Mouse (Mus musculus) hindbrain, embryonic 16.5 days (tissue): ENCODE measurements at regions not wholly inside any gene's neighbourhood (a gene's known extent, or its start where the extent isn't known, plus 50 kb on each side); places are given as distances from the start of the nearest gene placed in this dataset. TPM values are rescaled to one million over a fixed set of nuclear protein-coding genes. Genes with fewer than 3 reads are reported as not detected.

Experiments used
- ATAC-seq: fragments of 200-750 bp; cut with Nextera tagmentation; 2 replicates; pipeline ENCODE4 v1.8.0; 2017; ENCODE audit warnings: moderate TSS enrichment, moderate library complexity
- H3K27ac ChIP-seq: fragments of 300-500 bp; sonication (generic); 2 replicates; pipeline ENCODE4 v1.5.1; 2014; ENCODE audit warnings: low read depth, mild to moderate bottlenecking, control low read depth, low read length, moderate library complexity
- H3K27me3 ChIP-seq: fragments of 300-500 bp; sonication (generic); replicated peaks from 2 replicates; pipeline ENCODE4 v1.6.1; 2014; ENCODE audit warnings: low read length; ENCODE audit not compliant: control insufficient read depth, insufficient read depth
- H3K36me3 ChIP-seq: fragments of 300-500 bp; sonication (generic); 2 replicates; pipeline ENCODE4 v1.6.1; 2014; ENCODE audit warnings: mild to moderate bottlenecking, low read length, moderate library complexity, mixed read lengths; ENCODE audit not compliant: control insufficient read depth, insufficient read depth
- H3K4me1 ChIP-seq: fragments of 300-500 bp; sonication (generic); 2 replicates; pipeline ENCODE4 v1.6.1; 2014; ENCODE audit warnings: low read depth, low read length; ENCODE audit not compliant: control insufficient read depth, insufficient read depth
- H3K4me2 ChIP-seq: fragments of 300-500 bp; sonication (generic); 2 replicates; pipeline ENCODE4 v1.6.1; 2014; ENCODE audit warnings: mild to moderate bottlenecking, low read length, control low read depth, moderate library complexity
- H3K4me3 ChIP-seq: fragments of 300-500 bp; sonication (generic); 2 replicates; pipeline ENCODE4 v1.5.1; 2014; ENCODE audit warnings: mild to moderate bottlenecking, low read length, control low read depth, moderate library complexity
- H3K9ac ChIP-seq: fragments of 300-500 bp; sonication (generic); 2 replicates; pipeline ENCODE4 v1.6.1; 2014; ENCODE audit warnings: low read depth, mild to moderate bottlenecking, control low read depth, low read length, moderate library complexity
- H3K9me3 ChIP-seq: fragments of 300-500 bp; sonication (generic); 2 replicates; pipeline ENCODE4 v1.6.1; 2014; ENCODE audit warnings: mild to moderate bottlenecking, low read length, moderate library complexity; ENCODE audit not compliant: control insufficient read depth
- WGBS: fragments of 180-500 bp; shearing (Covaris S2); extraction: QIAGEN DNeasy Blood & Tissue Kit; methylation state at CpG from one replicate; pipeline ENCODE4 v1.1.7; 2014; 5-methylcytosine and 5-hydroxymethylcytosine counted together
- microRNA-seq: library from miRNA; unstranded; fragments of <30 nt; microRNA quantifications from one replicate; pipeline ENCODE4, GENCODE M21; 2017

DNA sequence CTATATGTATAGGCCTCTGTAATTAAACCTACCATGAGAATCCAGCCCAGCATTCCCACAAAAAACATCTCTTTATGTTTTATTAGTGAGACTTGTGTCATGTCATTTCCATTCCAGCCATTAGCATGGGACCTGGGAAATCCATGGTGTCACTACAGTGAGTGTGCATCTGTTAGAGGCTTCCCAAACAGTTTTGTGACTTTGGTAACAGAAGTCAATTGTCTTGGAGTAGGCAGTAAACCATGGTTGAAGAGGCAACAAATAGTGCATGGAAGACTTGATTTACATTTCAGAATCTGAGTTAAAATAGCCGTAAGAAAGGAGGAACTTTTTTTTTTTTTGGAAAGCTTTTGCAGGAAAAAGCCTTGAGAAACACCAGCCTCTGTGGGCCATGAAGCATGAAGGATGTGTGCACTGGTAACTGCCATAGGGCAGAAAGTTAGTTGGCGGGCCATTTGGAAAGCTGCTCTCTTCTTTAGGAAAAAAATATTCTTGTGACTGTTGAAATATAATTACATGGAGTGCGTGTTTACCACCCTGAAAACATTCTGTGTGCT is 522.7 kb upstream of the Lrrn3 start:
- WGBS, result 77% methylated on average over 3 of the region's 3 CpGs
- H3K4me1 ChIP-seq, result no peaks in the 10 kb centered on the region
- H3K4me3 ChIP-seq, result no peak overlapping the region
- H3K9ac ChIP-seq, result no peak overlapping the region
- no peaks in the 10 kb centered on the region for H3K27me3 ChIP-seq
- no peaks in the 10 kb centered on the region for H3K36me3 ChIP-seq
- H3K27ac ChIP-seq, result no peak overlapping the region
- ATAC-seq, result no peak
- no peak overlapping the region for H3K4me2 ChIP-seq
- no peaks in the 10 kb centered on the region for H3K9me3 ChIP-seq

GRCm38 (mm10) chr12:42006912-42007311 is 520.7 kb upstream of the Lrrn3 start:
- Histone ChIP-seq H3K36me3 (no peaks in the 10 kb centered on the region), H3K27me3 (no peaks in the 10 kb centered on the region), H3K9me3 (no peaks in the 10 kb centered on the region), H3K4me1 (no peaks in the 10 kb centered on the region), H3K9ac (no peak overlapping the region), H3K4me3 (no peak overlapping the region), H3K27ac (no peak overlapping the region), H3K4me2 (no peak overlapping the region)
- 84% methylated on average over 2 of the region's 2 CpGs for WGBS
- no peak for ATAC-seq

Small RNA genes in the stretch of these regions (microRNA-seq; reads per million reads assigned to microRNA genes)
- not detected for gene Gm25248
